Mouse (Mus musculus): Measurements from ENCODE around the gene 2010005H15Rik. TPM values are rescaled to one million over a fixed set of nuclear protein-coding genes. Genes with fewer than 3 reads are reported as not detected.
"Not testable (repeated sequence)": the region's sequence is repeated elsewhere in the genome, so short reads cannot be mapped to it uniquely, and the experiment has no call there.

Gene 2010005H15Rik
- 0.34 TPM in 1 of 2 replicates, not detected in the other for polyA plus RNA-seq (2014; fragmentation: Nextera tagmentation; extraction: Ambion mirVana)

DNA sequence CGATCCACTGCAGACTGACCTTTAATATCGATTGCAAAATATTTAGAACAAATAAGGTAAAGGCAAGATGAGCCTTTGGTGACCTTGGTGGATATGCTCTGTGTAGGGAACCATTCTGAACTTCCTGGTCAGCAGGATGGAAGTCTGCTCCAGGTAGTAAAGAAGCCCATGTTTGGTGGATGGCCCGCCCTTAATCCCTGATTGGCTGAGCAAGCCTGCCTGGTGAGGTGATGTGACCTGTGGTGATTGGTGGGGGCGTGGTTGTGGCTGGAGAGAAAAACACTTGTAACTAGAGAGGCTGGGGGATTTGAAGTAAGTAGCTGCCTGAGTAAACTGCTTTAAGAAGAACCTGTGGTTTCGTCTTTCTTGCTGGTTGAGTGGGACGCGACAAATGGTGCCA lies at the start of gene 2010005H15Rik:
Gene 2010005H15Rik (plus strand): TSS at position 301 of the 400 bp plus-strand sequence.
- not testable (repeated sequence) for H3K4me3 ChIP-seq (ENCODE audit: low read depth, low read length); DNase-seq; H3K27ac ChIP-seq (ENCODE audit: low read depth); H3K36me3 ChIP-seq (ENCODE audit: insufficient read depth); H3K9me3 ChIP-seq (ENCODE audit: low read depth, low read length); ATAC-seq (ENCODE audit: insufficient read depth); H3K4me2 ChIP-seq; H3K4me1 ChIP-seq (ENCODE audit: insufficient read depth); H3K9ac ChIP-seq; H3K27me3 ChIP-seq (ENCODE audit: insufficient read depth, low read length)
- WGBS = 86% methylated on average over 7 of the region's 7 CpGs

DNA sequence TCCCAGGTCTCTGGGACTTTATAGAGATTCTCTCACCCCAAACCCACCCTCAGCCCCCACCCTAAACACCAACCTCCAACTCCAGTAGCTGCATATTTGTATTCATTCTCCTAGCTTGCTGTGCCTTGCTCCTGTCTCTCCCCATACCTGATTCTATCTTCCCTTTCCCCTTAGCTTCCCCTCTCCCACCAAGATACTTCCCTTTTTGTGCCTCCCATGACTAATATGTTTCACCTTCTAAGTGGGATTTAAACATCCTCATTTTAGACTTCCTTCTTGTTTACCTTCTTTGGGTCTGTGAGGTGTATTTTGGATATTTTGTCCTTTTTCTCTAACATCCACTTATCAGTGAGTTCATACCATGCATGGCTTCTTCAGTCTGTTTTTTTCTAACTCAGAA lies 45.2 kb upstream of the 2010005H15Rik start:
- Histone ChIP-seq H3K4me1 (ENCODE audit: insufficient read depth) (no peaks in the 10 kb centered on the region), H3K9ac (no peak overlapping the region), H3K4me3 (ENCODE audit: low read depth, low read length) (no peak overlapping the region), H3K4me2 (no peak overlapping the region), H3K9me3 (ENCODE audit: low read depth, low read length) (no peaks in the 10 kb centered on the region), H3K27me3 (ENCODE audit: insufficient read depth, low read length) (no peaks in the 10 kb centered on the region), H3K27ac (ENCODE audit: low read depth) (no peak overlapping the region), H3K36me3 (ENCODE audit: insufficient read depth) (no peaks in the 10 kb centered on the region)
- ATAC-seq (ENCODE audit: insufficient read depth) = no peak
- no peak for TF ChIP-seq CTCF (IDR thresholded peaks at IDR 0.05; ENCODE audit: low read depth)
- no peak for DNase-seq

DNA sequence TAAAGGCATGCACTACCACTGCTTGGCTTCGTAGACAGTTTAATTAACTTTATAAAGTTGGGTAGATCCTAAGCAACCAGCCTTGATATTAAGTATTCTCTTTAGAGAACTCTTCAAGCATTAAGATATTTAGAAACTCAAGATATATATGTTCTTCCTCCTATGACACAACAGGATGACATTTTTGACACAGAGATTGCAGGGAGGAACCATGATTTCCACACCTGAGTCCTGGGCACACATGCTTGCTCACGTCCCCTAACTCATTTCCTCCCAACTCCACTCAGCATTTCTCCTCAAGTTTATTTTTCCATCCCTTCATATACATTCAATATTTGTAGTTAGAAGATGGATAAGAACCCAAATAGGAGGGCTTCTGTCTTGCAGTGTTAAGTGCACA lies 41.4 kb upstream of the 2010005H15Rik start:
- DNase-seq (no peak), ATAC-seq (ENCODE audit: insufficient read depth) (no peak)
- H3K9me3 ChIP-seq (ENCODE audit: low read depth, low read length) = no peaks in the 10 kb centered on the region
- no peaks in the 10 kb centered on the region for H3K4me1 ChIP-seq (ENCODE audit: insufficient read depth)
- H3K27me3 ChIP-seq (ENCODE audit: insufficient read depth, low read length) = no peaks in the 10 kb centered on the region
- no peak overlapping the region for H3K27ac ChIP-seq (ENCODE audit: low read depth)
- no peak for TF ChIP-seq CTCF (IDR thresholded peaks at IDR 0.05; ENCODE audit: low read depth)
- H3K4me2 ChIP-seq = no peak overlapping the region
- no peak overlapping the region for H3K4me3 ChIP-seq (ENCODE audit: low read depth, low read length)
- H3K36me3 ChIP-seq (ENCODE audit: insufficient read depth) = no peaks in the 10 kb centered on the region
- no peak overlapping the region for H3K9ac ChIP-seq
- 76% methylated on average over 2 of the region's 2 CpGs for WGBS

DNA sequence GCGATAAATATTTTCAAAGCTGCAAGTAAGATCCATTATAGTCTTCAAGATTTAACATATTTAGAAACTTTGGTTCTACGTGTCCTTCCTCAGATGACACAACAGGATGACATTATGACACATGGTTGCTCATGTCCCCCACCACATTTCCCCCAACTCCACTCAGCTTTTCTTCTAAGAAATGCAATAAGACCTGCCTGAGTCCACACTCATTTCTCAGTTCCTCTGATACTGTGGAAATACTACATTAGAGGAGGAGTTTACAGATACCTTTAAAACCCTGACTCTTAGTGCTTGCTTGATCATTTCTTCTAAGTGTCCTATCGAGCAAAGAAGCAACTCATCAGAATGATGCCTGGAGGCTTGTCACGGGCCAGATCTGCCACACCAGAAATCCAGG lies 37.4 kb upstream of the 2010005H15Rik start, which contains the start of gene Gm5483:
Gene Gm5483 (plus strand): TSS at position 301 of the 400 bp plus-strand sequence.
- ATAC-seq (ENCODE audit: insufficient read depth); H3K9ac ChIP-seq; H3K4me2 ChIP-seq; H3K36me3 ChIP-seq (ENCODE audit: insufficient read depth); H3K4me1 ChIP-seq (ENCODE audit: insufficient read depth); H3K27me3 ChIP-seq (ENCODE audit: insufficient read depth, low read length); H3K9me3 ChIP-seq (ENCODE audit: low read depth, low read length); H3K27ac ChIP-seq (ENCODE audit: low read depth); DNase-seq; H3K4me3 ChIP-seq (ENCODE audit: low read depth, low read length): not testable (repeated sequence)
- 83% methylated on average over 4 of the region's 4 CpGs for WGBS

DNA sequence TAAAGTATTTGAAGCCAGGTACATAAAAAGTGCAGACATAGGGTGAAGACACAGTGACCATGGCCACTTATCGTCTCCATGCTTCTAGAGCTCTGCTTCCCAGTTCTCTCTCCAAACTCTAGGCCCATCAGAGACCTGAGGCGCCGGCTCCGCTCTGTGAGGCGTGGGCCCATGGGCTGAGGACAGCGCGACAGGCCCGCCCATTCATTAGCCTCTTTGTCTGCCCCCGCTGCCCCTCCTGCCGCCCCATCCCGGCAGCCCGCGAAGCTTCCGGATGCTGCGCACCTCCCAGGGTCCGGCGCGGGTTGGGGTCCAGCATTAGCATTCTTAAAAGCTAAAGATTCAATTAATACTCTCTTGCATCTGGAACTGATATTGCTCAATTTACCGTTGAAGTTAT lies 22.0 kb upstream of the 2010005H15Rik start:
- DNase-seq (no peak), ATAC-seq (ENCODE audit: insufficient read depth) (no peak)
- no peak overlapping the region for H3K4me2 ChIP-seq
- no peak overlapping the region for H3K27ac ChIP-seq (ENCODE audit: low read depth)
- H3K4me3 ChIP-seq (ENCODE audit: low read depth, low read length) = no peak overlapping the region
- H3K9ac ChIP-seq = no peak overlapping the region
- no peak for TF ChIP-seq CTCF (IDR thresholded peaks at IDR 0.05; ENCODE audit: low read depth)
- H3K36me3 ChIP-seq (ENCODE audit: insufficient read depth) = no peaks in the 10 kb centered on the region
- H3K9me3 ChIP-seq (ENCODE audit: low read depth, low read length) = no peaks in the 10 kb centered on the region
- no peaks in the 10 kb centered on the region for H3K4me1 ChIP-seq (ENCODE audit: insufficient read depth)
- WGBS = 56% methylated on average over 19 of the region's 19 CpGs
- H3K27me3 ChIP-seq (ENCODE audit: insufficient read depth, low read length) = no peaks in the 10 kb centered on the region

DNA sequence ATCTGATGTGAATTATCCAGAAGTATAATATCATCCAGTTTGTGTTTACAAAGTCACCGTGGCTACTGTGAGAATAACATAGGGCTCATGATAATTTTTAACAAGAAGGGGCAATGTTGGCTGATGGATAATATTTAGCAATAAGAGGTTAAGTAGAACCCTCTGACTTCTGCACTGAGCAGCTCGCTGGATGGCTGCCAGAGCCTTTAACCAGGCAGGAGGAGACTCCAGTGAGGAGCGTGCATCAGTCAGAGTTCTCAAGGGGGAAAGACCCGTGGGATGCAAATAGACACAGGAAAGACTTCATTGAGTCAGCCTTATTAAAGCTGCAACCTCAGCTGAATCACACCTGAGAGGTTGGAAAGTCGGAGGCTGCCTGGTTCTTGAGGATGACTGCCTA lies 17.4 kb upstream of the 2010005H15Rik start:
- no peaks in the 10 kb centered on the region for H3K9me3 ChIP-seq (ENCODE audit: low read depth, low read length)
- no peak overlapping the region for H3K27ac ChIP-seq (ENCODE audit: low read depth)
- H3K27me3 ChIP-seq (ENCODE audit: insufficient read depth, low read length) = no peaks in the 10 kb centered on the region
- H3K9ac ChIP-seq = no peak overlapping the region
- H3K4me3 ChIP-seq (ENCODE audit: low read depth, low read length) = no peak overlapping the region
- DNase-seq = peak; percentile 2
- no peak overlapping the region for H3K4me2 ChIP-seq
- H3K4me1 ChIP-seq (ENCODE audit: insufficient read depth) = no peaks in the 10 kb centered on the region
- 48% methylated on average over 5 of the region's 5 CpGs for WGBS
- H3K36me3 ChIP-seq (ENCODE audit: insufficient read depth) = no peaks in the 10 kb centered on the region
- ATAC-seq (ENCODE audit: insufficient read depth) = no peak
- TF ChIP-seq CTCF (IDR thresholded peaks at IDR 0.05; ENCODE audit: low read depth) = no peak

DNA sequence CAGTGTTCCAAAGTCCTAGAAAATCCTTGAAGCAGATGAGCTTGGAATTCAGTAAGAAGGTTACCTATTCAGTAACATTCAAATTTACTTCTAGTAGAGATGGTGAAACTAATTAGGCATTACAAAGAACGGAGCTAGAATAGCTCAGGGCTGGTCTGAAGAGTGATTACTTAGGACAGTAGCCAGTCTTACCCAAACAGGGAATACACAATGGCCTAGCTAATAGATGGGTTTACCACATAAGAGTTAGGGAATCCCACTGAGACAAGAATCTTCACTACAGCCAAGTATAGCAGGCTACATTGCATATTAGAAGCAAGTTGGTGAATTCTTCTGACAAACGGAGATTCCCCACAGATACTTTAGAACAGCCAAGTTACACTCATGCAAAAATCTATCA lies 15.6 kb upstream of the 2010005H15Rik start:
- H3K4me2 ChIP-seq; DNase-seq; H3K36me3 ChIP-seq (ENCODE audit: insufficient read depth); H3K9me3 ChIP-seq (ENCODE audit: low read depth, low read length); H3K4me3 ChIP-seq (ENCODE audit: low read depth, low read length); H3K27ac ChIP-seq (ENCODE audit: low read depth); H3K27me3 ChIP-seq (ENCODE audit: insufficient read depth, low read length); H3K9ac ChIP-seq; ATAC-seq (ENCODE audit: insufficient read depth); H3K4me1 ChIP-seq (ENCODE audit: insufficient read depth): not testable (repeated sequence)
- WGBS = 40% methylated on average over 2 of the region's 2 CpGs

DNA sequence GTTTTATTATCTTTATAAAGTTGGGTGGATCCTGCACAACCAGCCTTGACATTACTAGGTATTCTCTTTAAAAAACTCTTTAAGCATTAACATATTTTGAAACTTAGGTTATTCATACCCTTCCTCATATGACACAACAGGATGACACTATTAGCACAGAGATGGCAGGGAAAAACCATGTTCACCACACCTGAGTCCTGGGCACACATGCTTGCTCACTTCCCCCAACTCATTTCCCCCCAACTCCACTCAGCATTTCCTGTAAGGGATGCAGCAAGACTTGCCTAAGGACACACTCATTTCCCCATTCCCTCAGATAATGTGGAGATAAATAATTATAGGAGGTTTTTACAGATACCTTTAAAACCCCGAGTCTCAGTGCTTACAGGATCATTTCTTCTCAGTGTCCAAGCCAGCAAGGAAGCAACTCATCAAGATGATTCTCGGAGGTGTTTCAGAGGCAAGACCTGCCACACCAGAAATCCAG lies 11.3 kb upstream of the 2010005H15Rik start, which contains the start of gene Gm5416:
Gene Gm5416 (plus strand): TSS at position 437 of the 487 bp plus-strand sequence.
- Histone ChIP-seq H3K9ac (no peak within 1 kb of the TSS), H3K27ac (ENCODE audit: low read depth) (no peak within 1 kb of the TSS), H3K9me3 (ENCODE audit: low read depth, low read length) (no peaks in the 10 kb centered on the region), H3K4me2 (no peak within 1 kb of the TSS), H3K36me3 (ENCODE audit: insufficient read depth) (no peaks in the 10 kb centered on the region), H3K4me1 (ENCODE audit: insufficient read depth) (no peaks in the 10 kb centered on the region), H3K27me3 (ENCODE audit: insufficient read depth, low read length) (no peaks in the 10 kb centered on the region), H3K4me3 (ENCODE audit: low read depth, low read length) (no peak within 1 kb of the TSS)
- DNase-seq (no peak), ATAC-seq (ENCODE audit: insufficient read depth) (no peak)
- 70% methylated on average over 2 of the region's 2 CpGs for WGBS
- TF ChIP-seq CTCF (IDR thresholded peaks at IDR 0.05; ENCODE audit: low read depth) = no peak

DNA sequence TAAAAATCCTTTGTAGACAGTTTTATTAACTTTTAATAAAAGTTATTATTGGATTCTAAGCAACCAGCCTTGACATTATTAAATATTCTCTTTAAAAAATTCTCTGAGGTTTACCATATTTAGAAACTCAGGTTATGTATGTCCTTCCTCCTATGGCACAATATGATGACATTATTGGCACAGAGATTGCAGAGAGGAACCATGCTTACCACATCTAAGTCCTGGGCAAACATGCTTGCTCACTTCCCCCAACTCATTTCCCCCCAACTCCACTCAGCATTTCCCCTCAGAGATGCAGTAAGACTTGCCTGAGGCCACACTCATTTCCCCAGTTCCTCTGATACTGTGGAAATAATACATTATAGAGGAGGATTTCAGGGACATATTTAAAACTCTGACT lies 39.3 kb downstream of the 2010005H15Rik start:
- not testable (repeated sequence) for H3K36me3 ChIP-seq (ENCODE audit: insufficient read depth); H3K27ac ChIP-seq (ENCODE audit: low read depth); H3K4me3 ChIP-seq (ENCODE audit: low read depth, low read length); H3K9me3 ChIP-seq (ENCODE audit: low read depth, low read length); H3K4me1 ChIP-seq (ENCODE audit: insufficient read depth); H3K9ac ChIP-seq; H3K4me2 ChIP-seq; H3K27me3 ChIP-seq (ENCODE audit: insufficient read depth, low read length); ATAC-seq (ENCODE audit: insufficient read depth); DNase-seq

DNA sequence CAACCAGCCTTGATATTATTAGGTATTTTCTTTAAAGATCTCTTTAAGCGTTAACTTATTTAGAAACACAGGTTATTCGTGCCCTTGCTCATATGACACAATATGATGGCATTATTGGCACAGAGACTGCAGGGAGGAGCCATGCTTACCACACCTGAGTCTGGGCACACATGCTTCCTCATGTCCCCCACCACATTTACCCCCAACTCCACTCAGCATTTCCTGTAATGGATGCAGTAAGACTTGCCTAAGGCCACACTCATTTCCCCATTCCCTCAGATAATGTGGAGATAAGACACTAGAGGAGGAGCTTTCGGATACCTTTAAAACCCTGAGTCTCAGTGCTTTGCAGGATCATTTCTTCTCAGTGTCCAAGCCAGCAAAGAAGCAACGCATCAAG lies 55.5 kb downstream of the 2010005H15Rik start, which contains the start of gene Stfa1:
Gene Stfa1 (plus strand): TSS at position 156 of the 400 bp plus-strand sequence.
- not testable (repeated sequence) for ATAC-seq (ENCODE audit: insufficient read depth); H3K36me3 ChIP-seq (ENCODE audit: insufficient read depth); H3K9ac ChIP-seq; DNase-seq; H3K4me3 ChIP-seq (ENCODE audit: low read depth, low read length); H3K4me1 ChIP-seq (ENCODE audit: insufficient read depth); H3K9me3 ChIP-seq (ENCODE audit: low read depth, low read length); H3K27ac ChIP-seq (ENCODE audit: low read depth); H3K4me2 ChIP-seq; H3K27me3 ChIP-seq (ENCODE audit: insufficient read depth, low read length)
- WGBS = 86% methylated on average over 4 of the region's 4 CpGs

All from lung, embryonic 14.5 days (tissue).